Mouse (Mus musculus): ENCODE measurements around the gene Rras2. TPM values are rescaled to one million over a fixed set of nuclear protein-coding genes. Genes with fewer than 3 reads are reported as not detected.

Rras2 gene
- polyA plus RNA-seq, 1 experiment from 2014 or later = 22.3 TPM

DNA sequence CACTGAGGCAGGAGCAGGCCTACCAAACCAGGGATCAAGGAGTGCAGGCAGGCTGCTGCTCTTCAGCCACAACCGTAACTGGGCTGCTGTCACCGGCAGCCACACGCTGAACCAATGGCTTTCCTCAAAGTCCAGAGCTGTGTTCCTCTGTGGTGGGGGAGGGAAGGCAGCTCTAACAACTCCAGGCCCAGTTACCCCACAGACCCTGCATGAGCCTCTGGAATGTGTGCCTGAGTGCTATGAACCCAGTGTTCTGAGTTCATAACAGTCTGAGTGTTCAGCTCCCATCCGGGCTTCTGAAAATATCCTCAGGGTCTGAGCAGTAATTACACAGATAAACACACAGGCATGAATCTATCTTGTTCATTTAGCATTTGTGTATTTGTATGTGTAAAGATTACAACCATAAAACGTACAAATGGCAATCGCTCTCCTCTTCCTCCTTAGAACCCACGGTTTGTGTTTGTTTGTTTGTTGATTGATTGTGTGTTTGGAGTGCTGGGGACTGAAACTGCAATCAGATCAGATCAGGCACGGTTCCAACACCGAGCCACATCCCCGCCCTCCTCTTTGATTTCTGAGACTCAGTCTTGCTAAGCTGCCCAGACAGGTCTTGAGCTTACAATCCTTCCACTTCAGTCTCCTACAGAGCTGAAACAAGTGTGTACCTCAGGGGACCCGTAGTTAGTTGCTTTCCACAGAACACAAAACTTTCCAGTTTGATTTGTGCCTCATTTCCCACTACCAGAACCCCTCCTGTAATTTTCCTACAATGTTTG is 52.0 kb downstream of the Rras2 start:
- Histone ChIP-seq H3K4me1 (peaks cover 32% of the 10 kb centered on the region), H3K9me3 (replicated peaks) (no peaks in the 10 kb centered on the region), H3K27ac (peak overlapping the region; percentile 12), H3K27me3 (ENCODE audit: low read depth, poor library complexity, severe bottlenecking) (no peaks in the 10 kb centered on the region), H3K4me3 (no peak overlapping the region), H3K36me3 (0 out of 2 replicates have a peak, but pooled peaks cover 2% of the 10 kb centered on the region)
- 17% methylated on average over 11 of the region's 11 CpGs for WGBS
- no peak for DNase-seq (ENCODE audit: low spot score)

- Histone ChIP-seq H3K27me3 (ENCODE audit: low read depth, poor library complexity, severe bottlenecking) (no peaks in the 10 kb centered on the region), H3K27ac (no peak overlapping the region), H3K4me1 (peaks cover 32% of the 10 kb centered on the region), H3K9me3 (replicated peaks) (no peaks in the 10 kb centered on the region), H3K36me3 (0 out of 2 replicates have a peak, but pooled peaks cover 2% of the 10 kb centered on the region), H3K4me3 (no peak overlapping the region)
- WGBS = 85% methylated on average over 6 of the region's 6 CpGs
- DNase-seq (ENCODE audit: low spot score) = no peak
These were observed 53.6 kb downstream of the Rras2 start for GRCm38 (mm10) chr7:114063966-114064365.

- Histone ChIP-seq H3K4me3 (no peak overlapping the region), H3K36me3 (0 out of 2 replicates have a peak, but pooled peaks cover 2% of the 10 kb centered on the region), H3K9me3 (replicated peaks) (no peaks in the 10 kb centered on the region), H3K4me1 (peaks cover 32% of the 10 kb centered on the region), H3K27ac (no peak overlapping the region), H3K27me3 (ENCODE audit: low read depth, poor library complexity, severe bottlenecking) (no peaks in the 10 kb centered on the region)
- 67% methylated on average over 8 of the region's 8 CpGs for WGBS
- no peak for DNase-seq (ENCODE audit: low spot score)
These were observed 54.0 kb downstream of the Rras2 start for GRCm38 (mm10) chr7:114063534-114063933.

DNA sequence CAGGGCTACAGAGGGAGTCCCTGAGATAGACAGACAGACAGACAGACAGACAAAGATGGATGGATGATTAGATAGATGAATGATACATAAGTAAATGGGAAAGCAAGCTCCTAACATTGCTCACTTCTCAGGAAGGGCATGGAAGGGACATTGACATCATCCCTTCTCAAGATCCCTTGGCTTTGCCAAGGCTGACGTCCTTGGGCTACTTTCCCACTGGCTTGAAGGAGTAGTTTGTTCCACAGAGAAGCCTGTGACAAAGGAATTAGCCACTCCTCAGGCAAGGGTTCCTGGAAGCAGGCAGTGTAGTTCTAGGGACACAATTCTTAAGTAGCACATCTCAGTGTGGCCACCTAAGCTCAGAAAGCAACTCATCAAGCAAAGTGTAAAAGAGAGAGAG is 55.1 kb downstream of the Rras2 start:
- H3K36me3 ChIP-seq = no peaks in the 10 kb centered on the region
- DNase-seq (ENCODE audit: low spot score) = no peak
- no peak overlapping the region for H3K27ac ChIP-seq
- H3K4me3 ChIP-seq = no peak overlapping the region
- no peaks in the 10 kb centered on the region for H3K27me3 ChIP-seq (ENCODE audit: low read depth, poor library complexity, severe bottlenecking)
- 93% methylated on average over 1 of the region's 1 CpGs for WGBS
- peaks cover 32% of the 10 kb centered on the region for H3K4me1 ChIP-seq
- no peaks in the 10 kb centered on the region for H3K9me3 ChIP-seq (replicated peaks)

DNA sequence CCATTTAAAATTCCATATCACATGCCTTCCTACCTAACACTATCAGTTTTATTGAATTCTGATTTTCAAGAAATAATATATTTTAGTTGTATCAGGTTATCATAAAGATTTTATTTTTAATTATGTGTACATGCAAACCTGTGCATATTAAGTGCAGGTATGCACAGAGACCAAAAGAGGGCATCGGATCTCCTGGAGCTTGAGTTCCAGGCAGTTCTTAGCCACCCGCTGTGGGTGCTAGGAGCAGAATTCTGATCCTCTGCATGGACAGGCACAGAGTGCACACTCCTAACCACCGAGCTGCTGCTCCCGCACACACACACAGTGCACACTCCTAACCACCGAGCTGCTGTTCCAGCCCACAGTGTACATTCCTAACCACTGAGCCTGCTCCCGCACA is 57.1 kb downstream of the Rras2 start:
- H3K27me3 ChIP-seq (ENCODE audit: low read depth, poor library complexity, severe bottlenecking) = no peaks in the 10 kb centered on the region
- 95% methylated on average over 6 of the region's 6 CpGs for WGBS
- peaks cover 17% of the 10 kb centered on the region for H3K4me1 ChIP-seq
- H3K27ac ChIP-seq = no peak overlapping the region
- H3K36me3 ChIP-seq = peaks cover 4% of the 10 kb centered on the region; the same call in 1 of the 2 replicates
- H3K9me3 ChIP-seq (replicated peaks) = no peaks in the 10 kb centered on the region
- H3K4me3 ChIP-seq = no peak overlapping the region
- no peak for DNase-seq (ENCODE audit: low spot score)

DNA sequence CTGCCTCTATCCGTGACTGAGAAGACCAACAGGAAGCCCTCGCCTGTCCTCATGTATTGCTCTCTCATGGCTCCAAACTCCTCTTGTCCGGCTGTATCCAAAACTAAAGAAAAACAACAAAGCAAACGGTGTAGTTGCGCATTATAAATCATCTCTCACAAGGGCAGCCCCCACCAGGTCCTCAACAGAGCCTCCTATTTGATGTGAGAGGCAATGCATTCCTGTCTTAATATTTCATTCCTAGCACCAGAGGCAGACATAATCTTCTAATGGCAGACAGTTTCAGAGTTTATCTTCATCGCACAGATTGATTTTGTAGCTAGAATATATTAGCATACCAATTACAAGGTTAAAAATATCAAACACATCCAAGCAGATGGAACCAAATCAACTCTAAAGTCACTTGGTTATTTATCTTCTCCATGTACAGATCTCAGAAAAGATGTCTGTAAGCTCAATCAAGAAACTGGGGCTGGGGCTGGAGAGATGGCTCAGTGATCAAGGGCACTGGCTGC is 58.6 kb downstream of the Rras2 start:
- Histone ChIP-seq H3K4me1 (peaks cover 6% of the 10 kb centered on the region), H3K27ac (no peak overlapping the region), H3K36me3 (peaks cover 4% of the 10 kb centered on the region; the same call in 1 of the 2 replicates), H3K4me3 (no peak overlapping the region), H3K27me3 (ENCODE audit: low read depth, poor library complexity, severe bottlenecking) (no peaks in the 10 kb centered on the region), H3K9me3 (replicated peaks) (no peaks in the 10 kb centered on the region)
- DNase-seq (ENCODE audit: low spot score) = no peak
- WGBS = 89% methylated on average over 6 of the region's 6 CpGs

- no peak for DNase-seq (ENCODE audit: low spot score)
- H3K9me3 ChIP-seq (replicated peaks) = no peaks in the 10 kb centered on the region
- no peak overlapping the region for H3K4me3 ChIP-seq
- no peaks in the 10 kb centered on the region for H3K4me1 ChIP-seq
- H3K27me3 ChIP-seq (ENCODE audit: low read depth, poor library complexity, severe bottlenecking) = no peaks in the 10 kb centered on the region
- no peak overlapping the region for H3K27ac ChIP-seq
- H3K36me3 ChIP-seq = peaks cover 4% of the 10 kb centered on the region; the same call in 1 of the 2 replicates
- 91% methylated on average over 16 of the region's 16 CpGs for WGBS
These were observed 59.4 kb downstream of the Rras2 start for GRCm38 (mm10) chr7:114058166-114058565.

- peaks cover 19% of the 10 kb centered on the region; the same call in 1 of the 2 replicates for H3K36me3 ChIP-seq
- no peak overlapping the region for H3K27ac ChIP-seq
- H3K4me3 ChIP-seq = no peak overlapping the region
These were observed 63.9 kb downstream of the Rras2 start for GRCm38 (mm10) chr7:114053720-114054119.

DNA sequence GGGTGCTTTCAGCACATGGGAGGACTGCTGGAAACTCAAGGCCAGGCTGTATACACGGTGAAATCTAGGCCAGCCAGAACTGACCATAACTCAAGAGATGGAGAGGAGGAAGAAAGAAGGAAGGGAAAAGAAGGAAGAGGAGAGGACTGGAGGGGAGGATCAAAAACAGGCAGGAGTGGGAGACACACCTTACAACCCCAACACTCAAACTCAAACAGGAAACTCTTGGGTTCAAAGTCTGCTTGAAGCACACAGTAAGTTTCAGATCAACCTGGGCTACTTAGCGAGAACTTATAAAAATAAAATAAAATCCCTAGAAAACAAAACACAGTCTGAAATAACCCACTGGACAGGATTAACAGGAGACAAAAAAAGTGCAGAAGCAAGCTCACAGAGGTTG is 71.8 kb downstream of the Rras2 start:
- no peaks in the 10 kb centered on the region for H3K27me3 ChIP-seq (ENCODE audit: low read depth, poor library complexity, severe bottlenecking)
- peaks cover 12% of the 10 kb centered on the region; the same call in 1 of the 2 replicates for H3K4me1 ChIP-seq
- H3K36me3 ChIP-seq = peaks cover 30% of the 10 kb centered on the region
- DNase-seq (ENCODE audit: low spot score) = no peak
- no peak overlapping the region for H3K27ac ChIP-seq
- H3K4me3 ChIP-seq = no peak overlapping the region
- WGBS = 94% methylated on average over 2 of the region's 2 CpGs
- H3K9me3 ChIP-seq (replicated peaks) = no peaks in the 10 kb centered on the region

More at GRCm38 (mm10) chr7:114053720-114054119, 63.9 kb downstream of the Rras2 start:
- H3K9me3 ChIP-seq (replicated peaks) = no peaks in the 10 kb centered on the region
- DNase-seq (ENCODE audit: low spot score) = no peak
- no peaks in the 10 kb centered on the region for H3K4me1 ChIP-seq
- H3K27me3 ChIP-seq (ENCODE audit: low read depth, poor library complexity, severe bottlenecking) = no peaks in the 10 kb centered on the region
- WGBS = 86% methylated on average over 4 of the region's 4 CpGs

DNA sequence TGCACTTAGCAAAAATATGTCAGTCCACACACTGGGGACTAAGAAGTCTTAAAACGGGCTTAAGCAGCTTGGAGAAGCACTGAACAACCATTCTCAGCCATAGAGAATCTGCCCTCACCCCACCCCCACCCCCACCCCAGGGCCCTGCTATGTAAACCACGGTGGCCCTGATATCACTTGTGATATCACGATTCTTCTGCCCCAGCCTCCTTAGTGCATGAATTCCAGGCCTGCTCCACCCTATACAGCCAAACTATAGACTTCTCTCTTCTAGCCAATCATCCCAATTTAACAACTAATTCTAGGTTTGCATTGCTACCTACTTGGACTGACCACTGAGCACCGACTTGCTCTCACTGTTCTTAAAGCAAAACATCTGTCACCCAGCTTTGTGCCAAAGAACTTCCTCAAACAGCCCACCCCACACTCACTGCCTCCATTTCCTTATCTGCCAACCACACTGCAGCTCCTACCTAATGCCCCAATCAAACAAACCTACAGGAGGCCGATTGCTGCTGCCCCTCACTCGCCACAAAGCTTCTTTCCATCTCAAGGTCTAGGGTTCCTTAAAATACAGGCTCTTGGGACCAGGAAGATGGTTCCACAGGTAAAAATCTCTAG is 73.5 kb downstream of the Rras2 start:
- no peaks in the 10 kb centered on the region for H3K27me3 ChIP-seq (ENCODE audit: low read depth, poor library complexity, severe bottlenecking)
- H3K27ac ChIP-seq = no peak overlapping the region
- H3K4me3 ChIP-seq = no peak overlapping the region
- H3K4me1 ChIP-seq = peaks cover 12% of the 10 kb centered on the region; the same call in 1 of the 2 replicates
- H3K9me3 ChIP-seq (replicated peaks) = no peaks in the 10 kb centered on the region
- peaks cover 33% of the 10 kb centered on the region for H3K36me3 ChIP-seq
- WGBS = 85% methylated on average over 6 of the region's 6 CpGs
- DNase-seq (ENCODE audit: low spot score) = no peak

DNA sequence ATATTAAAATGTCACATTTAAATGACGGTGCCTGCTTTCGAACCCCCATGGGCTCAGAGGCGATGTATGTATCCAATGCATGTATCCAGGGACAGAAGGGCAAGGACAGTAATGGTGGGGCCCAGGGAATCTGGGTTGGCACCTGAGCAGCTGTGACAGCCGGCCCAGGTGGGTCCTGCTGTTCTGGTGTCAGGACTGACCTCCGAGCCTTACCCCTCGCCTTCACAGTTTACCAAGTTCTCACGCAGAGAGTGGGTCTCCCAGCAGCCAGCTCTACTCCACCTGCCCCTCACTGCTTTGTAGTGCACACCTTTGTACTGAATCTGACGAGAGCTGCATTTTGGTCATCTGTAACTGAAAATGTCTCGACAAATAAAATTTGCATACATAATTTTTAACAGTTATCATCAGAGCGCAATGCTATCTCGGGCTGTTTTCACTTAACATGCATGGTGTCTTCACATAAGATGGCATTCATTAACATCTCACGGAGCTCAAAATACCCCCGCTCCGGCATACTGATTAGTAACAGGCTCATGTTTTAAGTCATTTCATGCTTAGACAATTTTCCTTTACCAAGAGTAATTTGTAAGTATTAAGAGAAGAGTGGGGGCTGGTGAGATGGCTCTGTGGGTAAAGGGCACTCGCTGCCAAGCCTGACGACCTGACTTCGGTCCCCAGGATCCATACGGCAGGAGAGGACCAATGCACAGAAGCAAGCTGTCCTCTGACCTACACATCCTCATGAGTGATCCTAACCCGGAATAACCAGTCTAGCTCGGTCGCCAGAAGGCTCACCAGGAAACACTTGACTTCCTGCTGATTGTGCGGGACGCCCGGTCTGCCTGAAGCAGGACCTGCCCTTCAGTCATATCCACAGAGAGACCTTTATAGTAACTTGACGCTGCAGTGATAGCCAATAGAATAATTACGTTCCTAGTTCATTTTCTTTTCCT is 74.3 kb downstream of the Rras2 start:
- no peaks in the 10 kb centered on the region for H3K9me3 ChIP-seq (replicated peaks)
- H3K36me3 ChIP-seq = peaks cover 29% of the 10 kb centered on the region
- H3K27ac ChIP-seq = no peak overlapping the region
- H3K4me1 ChIP-seq = peaks cover 12% of the 10 kb centered on the region; the same call in 1 of the 2 replicates
- DNase-seq (ENCODE audit: low spot score) = no peak
- no peaks in the 10 kb centered on the region for H3K27me3 ChIP-seq (ENCODE audit: low read depth, poor library complexity, severe bottlenecking)
- no peak overlapping the region for H3K4me3 ChIP-seq
- 89% methylated on average over 26 of the region's 26 CpGs for WGBS

- no peaks in the 10 kb centered on the region for H3K9me3 ChIP-seq (replicated peaks)
- no peak for DNase-seq (ENCODE audit: low spot score)
- peaks cover 12% of the 10 kb centered on the region; the same call in 1 of the 2 replicates for H3K4me1 ChIP-seq
- H3K36me3 ChIP-seq = peaks cover 20% of the 10 kb centered on the region
- H3K27ac ChIP-seq = no peak overlapping the region
- H3K4me3 ChIP-seq = no peak overlapping the region
- no peaks in the 10 kb centered on the region for H3K27me3 ChIP-seq (ENCODE audit: low read depth, poor library complexity, severe bottlenecking)
- 95% methylated on average over 4 of the region's 4 CpGs for WGBS
These were observed 76.2 kb downstream of the Rras2 start for GRCm38 (mm10) chr7:114041349-114041748.

Measured in limb, embryonic 10.5 days (tissue).